Mouse (Mus musculus): ENCODE measurements around the gene Clk1.

Gene Clk1

GRCm38 (mm10) chr1:58423371-58424248, at the start of gene Clk1:
Gene Clk1, minus strand, starts transcription at chr1:58424066.
- DNase-seq (ENCODE audit: low spot score) = peak; percentile 96

DNA sequence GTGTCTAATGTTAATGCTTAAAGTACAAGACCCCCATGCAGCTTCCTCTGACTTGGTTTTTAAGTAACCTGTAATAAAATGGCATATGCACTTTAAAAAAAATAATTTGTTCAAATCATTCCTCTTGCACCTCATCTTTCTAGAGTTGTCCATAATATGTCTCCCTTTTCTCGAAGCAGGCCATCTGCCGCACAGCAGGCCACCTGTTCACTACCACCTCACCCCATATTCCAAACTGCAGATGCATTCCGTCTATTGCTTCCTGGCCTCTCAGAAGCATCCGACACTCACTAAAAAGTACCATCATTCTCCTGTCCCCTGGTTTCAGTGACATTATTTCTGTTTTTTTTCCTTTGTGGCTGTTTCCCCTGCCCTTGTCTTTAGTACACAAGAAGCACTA, 41.7 kb upstream of the Clk1 start:
- DNase-seq (ENCODE audit: low spot score) = no peak

GRCm38 (mm10) chr1:58465042-58465441, 41.2 kb upstream of the Clk1 start:
- no peak for DNase-seq (ENCODE audit: low spot score)

GRCm38 (mm10) chr1:58463935-58464334, 40.1 kb upstream of the Clk1 start:
- no peak for DNase-seq (ENCODE audit: low spot score)

DNA sequence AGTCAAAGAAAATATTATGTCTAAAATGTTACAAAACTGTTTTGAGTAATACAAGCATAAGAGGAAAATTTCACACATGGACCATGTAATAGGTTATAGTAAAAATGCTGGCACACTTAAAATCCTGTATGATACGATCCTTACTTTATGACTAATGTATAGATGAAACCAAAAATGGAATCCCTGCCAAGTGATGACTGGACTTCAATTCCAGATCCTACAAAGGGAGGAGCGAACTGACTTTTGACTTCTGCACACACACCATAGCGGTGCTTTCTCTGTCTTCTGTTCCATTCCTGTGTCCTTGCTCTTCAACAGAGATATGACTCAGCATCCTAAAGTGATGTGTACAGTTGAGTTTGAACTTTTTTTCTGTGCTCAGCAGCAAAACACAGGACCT, 36.7 kb upstream of the Clk1 start:
- DNase-seq (ENCODE audit: low spot score) = no peak

DNA sequence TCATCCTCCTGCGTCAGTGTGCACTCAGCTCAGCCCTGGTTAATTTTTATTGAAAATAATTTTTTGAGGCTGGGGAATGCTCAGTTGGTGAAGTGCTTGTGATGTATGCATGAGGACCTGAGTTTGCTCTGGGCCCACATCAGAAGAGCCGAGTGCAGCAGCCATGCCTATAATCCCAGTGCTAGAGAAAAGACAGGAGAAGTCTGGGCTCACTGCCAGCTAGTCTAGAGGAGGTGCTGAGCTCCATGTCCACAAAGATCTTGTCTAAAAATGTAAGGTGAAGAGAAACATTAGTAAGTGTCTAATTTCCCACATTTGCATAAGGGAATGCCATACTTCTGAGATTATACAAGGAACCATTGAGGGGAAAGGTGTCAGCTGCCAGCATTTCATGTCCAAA, 35.0 kb upstream of the Clk1 start:
- DNase-seq (ENCODE audit: low spot score) = no peak

GRCm38 (mm10) chr1:58458175-58458574, 34.3 kb upstream of the Clk1 start:
- DNase-seq (ENCODE audit: low spot score) = no peak

GRCm38 (mm10) chr1:58454316-58454715, 30.4 kb upstream of the Clk1 start:
- no peak for DNase-seq (ENCODE audit: low spot score)

DNA sequence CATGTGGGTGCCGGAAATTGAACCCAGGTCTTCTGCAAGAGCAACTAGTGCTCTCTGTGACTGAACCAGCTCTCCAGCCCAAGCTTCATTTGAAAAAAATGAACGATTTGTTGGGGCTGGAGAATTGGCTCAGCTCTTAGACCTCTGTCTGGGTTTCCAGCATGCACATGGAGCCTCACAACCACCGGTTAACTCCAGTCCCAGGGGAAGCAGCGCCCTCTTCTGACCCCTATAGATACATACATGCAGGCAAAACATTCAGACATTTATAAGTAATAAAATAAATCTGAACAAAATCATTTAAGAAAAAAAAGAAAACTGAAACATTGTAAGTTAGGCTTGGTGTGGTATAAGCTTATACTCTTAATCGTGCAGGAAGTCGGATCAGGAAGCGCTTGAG, 24.5 kb upstream of the Clk1 start:
- no peak for DNase-seq (ENCODE audit: low spot score)

GRCm38 (mm10) chr1:58447766-58448165, 23.9 kb upstream of the Clk1 start:
- DNase-seq (ENCODE audit: low spot score) = no peak

DNA sequence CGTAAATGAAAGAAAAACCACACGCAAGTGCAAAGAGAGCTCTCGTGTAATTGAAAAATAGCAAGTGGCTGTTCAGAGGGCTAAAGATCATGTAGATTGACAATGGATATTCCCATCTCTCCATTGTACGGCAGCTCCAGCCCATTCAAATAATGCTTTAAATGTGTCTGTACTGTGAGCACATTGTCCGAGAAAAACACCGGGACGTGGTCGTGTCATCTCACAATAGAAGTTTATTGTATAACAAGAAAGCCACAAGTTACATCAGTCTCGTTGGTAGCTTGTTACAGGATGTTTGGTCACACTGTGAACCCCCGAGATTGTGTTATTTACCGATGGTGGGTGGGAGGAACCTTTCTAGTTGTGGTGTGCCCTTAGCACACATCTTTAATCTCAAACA, 22.0 kb upstream of the Clk1 start:
- no peak for DNase-seq (ENCODE audit: low spot score)

GRCm38 (mm10) chr1:58445143-58445722, 21.4 kb upstream of the Clk1 start, which contains the start of the genes Nif3l1 and Ppil3:
Gene Nif3l1, plus strand, starts transcription at chr1:58445151.
Gene Ppil3, minus strand, starts transcription at chr1:58445486.
- peak; percentile 62 for DNase-seq (ENCODE audit: low spot score)

- no peak for DNase-seq (ENCODE audit: low spot score)
These were observed 20.8 kb upstream of the Clk1 start for GRCm38 (mm10) chr1:58444691-58445090.

GRCm38 (mm10) chr1:58424551-58424950, 685 bp upstream of the Clk1 start:
- DNase-seq (ENCODE audit: low spot score) = no peak

GRCm38 (mm10) chr1:58422879-58423278, 987 bp downstream of the Clk1 start:
- DNase-seq (ENCODE audit: low spot score) = peak; percentile 53

- no peak for DNase-seq (ENCODE audit: low spot score)
These were observed 2.9 kb downstream of the Clk1 start for GRCm38 (mm10) chr1:58420961-58421360.

GRCm38 (mm10) chr1:58420032-58420431, 3.8 kb downstream of the Clk1 start:
- no peak for DNase-seq (ENCODE audit: low spot score)

DNA sequence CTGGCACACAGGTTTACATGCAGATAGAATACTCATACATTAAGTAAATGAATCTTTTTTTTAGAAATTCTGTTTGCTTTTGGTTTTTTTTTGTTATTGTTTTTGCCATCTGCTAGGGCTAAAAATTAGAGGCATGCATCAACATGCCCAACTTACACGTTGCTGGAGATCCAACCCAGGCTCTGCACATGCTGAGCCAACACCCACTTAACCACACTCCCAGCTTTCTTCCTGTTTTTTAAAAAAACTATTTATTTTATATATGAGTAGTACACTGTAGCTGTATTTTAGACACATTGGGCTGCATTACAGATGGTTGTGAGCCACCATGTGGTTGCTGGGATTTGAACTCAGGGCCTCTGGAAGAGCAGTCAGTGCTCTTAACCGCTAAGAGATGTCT, 7.8 kb downstream of the Clk1 start:
- no peak for DNase-seq (ENCODE audit: low spot score)

DNA sequence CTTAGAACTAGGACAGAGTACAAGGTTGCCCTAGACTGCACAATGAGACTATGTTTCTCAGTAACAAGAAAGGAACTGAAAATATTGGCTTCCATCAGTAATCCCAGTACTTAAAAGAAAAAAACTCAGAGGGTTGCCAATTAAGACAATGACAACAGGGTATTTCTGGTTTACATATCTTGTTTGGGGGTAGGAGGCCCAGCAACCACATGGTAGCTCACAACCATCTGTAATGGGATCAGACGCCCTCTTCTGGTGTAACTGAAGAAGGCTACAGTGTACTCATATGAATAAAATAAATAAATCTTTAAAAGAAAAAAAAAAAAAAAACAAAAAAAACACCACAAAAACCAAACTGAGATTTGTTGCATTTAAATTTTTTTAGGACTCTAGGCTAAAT, 8.4 kb downstream of the Clk1 start:
- no peak for DNase-seq (ENCODE audit: low spot score)

DNA sequence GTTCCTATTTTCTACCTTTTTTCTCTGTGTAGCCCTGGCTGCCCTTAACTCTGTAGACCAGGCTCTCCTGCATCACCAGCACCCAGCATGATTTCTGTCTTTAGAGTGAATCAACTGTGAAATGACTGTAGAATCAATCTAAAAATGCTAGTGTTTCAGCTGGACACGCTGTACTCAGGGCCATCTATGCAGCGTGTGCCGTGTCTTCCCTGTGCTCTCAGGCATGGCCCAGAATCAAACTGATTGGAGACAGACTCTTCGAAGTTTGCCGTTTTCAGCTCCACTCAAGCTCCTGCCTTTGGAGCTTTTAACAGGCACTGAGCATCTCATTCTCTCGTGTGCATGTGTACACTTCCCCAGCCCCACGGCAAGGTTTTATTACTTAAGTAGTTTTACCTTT, 13.1 kb downstream of the Clk1 start:
- DNase-seq (ENCODE audit: low spot score) = no peak

DNA sequence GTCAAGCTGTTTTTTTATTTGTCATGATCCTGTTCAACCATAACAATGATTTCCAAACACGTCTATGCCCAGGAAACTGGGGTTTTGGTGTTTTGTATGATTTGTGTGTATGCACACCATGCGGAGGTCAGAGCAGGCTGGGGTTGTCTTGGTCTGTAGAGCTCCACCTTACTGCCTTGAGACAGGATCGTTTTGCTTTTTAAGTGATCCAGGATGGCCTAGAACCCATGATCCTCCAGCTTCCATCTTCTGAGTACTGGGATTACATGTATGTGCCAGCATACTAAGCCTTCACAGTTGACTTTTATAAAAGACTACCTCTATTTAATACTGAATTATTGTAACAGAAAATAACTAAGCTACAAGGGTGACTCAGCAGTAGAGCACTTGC, 13.7 kb downstream of the Clk1 start:
- DNase-seq (ENCODE audit: low spot score) = no peak

- no peak for DNase-seq (ENCODE audit: low spot score)
These were observed 14.2 kb downstream of the Clk1 start for GRCm38 (mm10) chr1:58409553-58410197.

DNA sequence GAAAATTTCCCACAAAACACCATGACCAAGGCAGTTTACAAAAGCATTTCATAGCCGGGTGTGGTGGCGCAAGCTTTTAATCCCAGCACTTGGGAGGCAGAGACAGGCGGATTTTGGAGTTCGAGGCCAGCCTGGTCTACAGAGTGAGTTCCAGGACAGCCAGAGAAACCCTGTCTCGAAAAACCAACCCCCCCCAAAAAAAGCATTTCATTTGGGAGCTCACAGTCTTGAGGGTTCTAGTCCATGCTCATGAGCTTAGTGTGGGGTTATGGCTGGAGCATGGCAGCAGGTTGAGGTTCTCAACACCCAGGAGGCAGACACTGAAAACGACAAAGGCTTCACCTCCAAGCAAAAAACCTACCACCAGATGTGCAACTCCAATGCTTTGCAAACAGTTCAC, 15.7 kb downstream of the Clk1 start:
- DNase-seq (ENCODE audit: low spot score) = no peak

All from spleen, adult 12 weeks (tissue).